Mouse (Mus musculus) myocyte (in vitro differentiated cells): ENCODE measurements around the gene Dcst1.

Experiments
- MAX ChIP-seq: IDR thresholded peaks from one replicate; pipeline ENCODE4 v1.6.1; 2011; ENCODE audit warnings: low read depth, mild to moderate bottlenecking, control low read depth
- POLR2A ChIP-seq: IDR thresholded peaks from one replicate; pipeline ENCODE4 v1.6.1; 2011; ENCODE audit warnings: low read depth, mild to moderate bottlenecking, control low read depth, moderate library complexity; ENCODE audit not compliant: insufficient read length
- POLR2AphosphoS2 ChIP-seq: IDR thresholded peaks from one replicate; pipeline ENCODE4 v1.6.1; 2011; ENCODE audit warnings: low read depth, control low read depth; ENCODE audit not compliant: insufficient read length
- REST ChIP-seq: IDR thresholded peaks from one replicate; pipeline ENCODE4 v1.6.1; 2011; ENCODE audit warnings: mild to moderate bottlenecking, control low read depth, moderate library complexity; ENCODE audit not compliant: insufficient read depth, insufficient read length
- TCF12 ChIP-seq: IDR thresholded peaks from one replicate; pipeline ENCODE4 v1.6.1; 2011; ENCODE audit warnings: mild to moderate bottlenecking, control low read depth; ENCODE audit not compliant: poor library complexity, insufficient read depth, severe bottlenecking
- USF1 ChIP-seq: IDR thresholded peaks from one replicate; pipeline ENCODE4 v1.6.1; 2011; ENCODE audit warnings: low read depth, mild to moderate bottlenecking, control low read depth, moderate library complexity

DNA sequence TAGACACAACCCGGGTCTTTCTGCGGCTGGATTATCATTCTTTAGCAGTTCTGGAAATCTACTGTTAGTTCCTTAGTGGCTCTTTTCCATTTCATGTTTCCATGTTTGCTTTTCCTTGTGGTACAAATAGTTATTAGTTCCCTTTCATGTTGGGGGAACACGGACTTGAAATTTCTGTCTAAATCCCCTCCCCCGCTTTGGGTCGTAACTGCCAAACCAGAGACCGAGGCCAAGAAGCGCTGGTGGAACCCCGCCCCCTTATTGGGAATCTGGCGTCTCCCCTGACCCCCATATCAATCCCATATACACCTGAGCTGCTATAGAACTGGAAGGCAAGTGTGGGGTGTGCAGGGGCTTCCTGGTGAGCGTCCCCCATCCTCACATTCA, 30.4 kb upstream of the Dcst1 start:
- TF ChIP-seq POLR2A: no peak
- TF ChIP-seq MAX: no peak
- TF ChIP-seq POLR2AphosphoS2: no peak
- TF ChIP-seq TCF12: no peak
- no peak for TF ChIP-seq USF1
- TF ChIP-seq REST: no peak
